Mouse (Mus musculus) adrenal gland, postnatal 4 days (tissue): ENCODE measurements around the gene Asrgl1. TPM values are rescaled to one million over a fixed set of nuclear protein-coding genes. Genes with fewer than 3 reads are reported as not detected.
A peak's percentile ranks its signal among the peaks of the same experiment; 100 is the strongest.
"Not testable (repeated sequence)": the region's sequence is repeated elsewhere in the genome, so short reads cannot be mapped to it uniquely, and the experiment has no call there.

Experiments used
- DNase-seq, 2 experiments: peaks; one replicate each; pipeline ENCODE4 v3.0.0; 2021 to 2022; ENCODE audit warnings: low spot score in 2 of 2, mixed read lengths in 2 of 2
- total RNA-seq, 2 experiments: library from RNA; stranded (reverse); gene quantifications; 2 replicates each; pipeline ENCODE4 v1.2.3; 2021

Asrgl1 gene
- total RNA-seq, 2 experiments from 2014 or later: 23.7 to 25.1 TPM

DNA sequence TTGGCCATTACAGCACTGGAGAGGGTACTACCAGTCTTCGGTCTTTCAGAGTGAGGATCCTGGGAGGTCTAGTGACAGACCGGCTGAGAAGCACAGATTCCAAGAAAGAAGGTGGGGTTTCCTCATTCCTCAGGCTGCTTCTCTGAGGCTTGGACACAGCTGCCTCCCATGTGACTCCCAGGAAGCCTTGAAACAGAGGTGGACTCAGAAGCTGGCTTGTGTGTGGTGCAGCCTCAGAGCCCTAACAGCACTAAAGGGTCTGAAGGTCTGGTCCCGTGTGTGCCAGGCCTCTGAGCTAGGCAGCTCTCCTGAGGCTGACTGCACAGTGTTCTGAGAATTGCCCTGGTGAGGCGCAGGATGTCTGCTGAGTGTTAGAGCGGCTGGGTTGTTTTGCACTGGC lies 29.3 kb downstream of the Asrgl1 start:
- DNase-seq: no peak

- no peak for DNase-seq
Observed at GRCm38 (mm10) chr19:9105101-9105685, 30.2 kb downstream of the Asrgl1 start.

- no peak for DNase-seq
Observed at GRCm38 (mm10) chr19:9103986-9104385, 31.4 kb downstream of the Asrgl1 start.

DNA sequence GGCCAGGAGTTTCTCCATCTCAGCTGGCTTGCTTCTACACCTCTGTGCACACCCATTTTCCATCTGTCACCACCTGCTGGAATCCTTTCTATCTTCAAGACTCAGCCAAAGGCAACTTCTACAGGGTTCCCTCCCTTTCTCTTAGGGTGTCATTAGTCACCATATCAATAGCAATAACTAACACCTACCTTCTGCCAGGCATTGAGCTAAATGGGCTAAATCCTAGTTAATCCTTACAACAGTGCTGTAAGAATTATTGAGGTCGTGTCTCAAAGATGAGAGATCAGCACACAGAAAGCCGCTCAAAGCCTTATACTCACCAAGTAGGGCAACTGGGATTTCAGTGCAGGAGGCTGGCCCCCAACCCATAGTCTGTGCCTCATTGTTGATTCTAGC lies 34.4 kb downstream of the Asrgl1 start:
- no peak for DNase-seq

- no peak for DNase-seq
Observed at GRCm38 (mm10) chr19:9100297-9101061, 35.0 kb downstream of the Asrgl1 start.

DNA sequence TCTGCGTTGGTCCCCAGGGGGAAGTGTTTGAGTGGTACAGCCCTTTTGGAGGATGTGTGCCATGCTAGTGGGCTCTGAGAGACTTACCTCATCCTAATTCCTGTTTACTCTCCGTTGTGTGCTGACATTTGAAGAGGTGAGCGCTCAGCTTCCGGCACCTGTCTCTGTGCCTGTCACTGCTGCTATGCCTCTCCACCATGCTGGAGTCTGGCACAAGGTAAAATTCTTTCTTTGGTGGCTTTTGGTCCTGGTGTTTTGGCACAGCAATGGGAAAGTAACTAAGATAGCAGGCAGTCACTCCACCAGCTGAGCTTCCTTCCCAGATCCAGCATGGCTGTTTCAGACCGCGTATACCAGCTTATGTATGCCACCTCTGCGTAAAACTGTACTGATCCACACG lies 35.7 kb downstream of the Asrgl1 start:
- DNase-seq: no peak

DNA sequence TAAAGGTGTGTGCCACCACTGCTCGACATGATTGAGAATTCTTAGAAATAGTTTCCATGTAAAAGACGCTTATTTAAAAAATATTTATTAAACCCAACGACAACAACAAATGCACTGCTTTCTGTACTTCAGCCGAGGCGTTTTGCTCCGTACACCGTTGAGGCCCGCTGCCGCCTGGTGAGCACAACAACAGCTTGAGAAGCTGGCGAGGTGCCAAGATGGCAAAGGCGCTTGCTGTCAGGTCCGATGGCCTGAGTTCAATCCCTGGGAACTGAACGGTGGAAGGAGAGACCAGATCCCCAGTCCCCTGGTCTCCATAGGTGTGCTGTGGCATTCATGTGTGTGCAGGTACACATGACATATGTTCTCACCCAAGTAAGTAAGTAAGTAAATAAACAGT lies 38.0 kb downstream of the Asrgl1 start:
- no peak for DNase-seq

DNA sequence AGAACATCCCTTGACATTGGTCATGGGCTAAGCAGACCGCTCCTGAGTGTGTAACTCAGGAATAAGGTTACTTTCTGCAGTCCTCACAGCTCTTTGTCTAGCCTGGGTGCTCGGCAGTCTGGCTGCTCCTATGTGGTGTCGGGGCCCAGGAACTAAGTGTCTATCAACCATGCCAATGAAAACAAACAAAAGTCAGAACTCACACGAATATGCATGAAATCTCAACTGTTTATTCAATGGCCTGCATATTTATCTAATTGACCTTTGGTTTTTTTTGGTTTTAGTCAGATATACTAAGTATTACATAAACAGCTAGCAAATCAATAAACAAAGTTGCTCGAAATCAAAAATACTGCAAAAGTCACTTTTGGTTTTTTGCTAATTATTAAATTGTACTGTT lies 40.3 kb downstream of the Asrgl1 start:
- no peak for DNase-seq

- DNase-seq: no peak
Observed at GRCm38 (mm10) chr19:9090709-9091108, 44.7 kb downstream of the Asrgl1 start.

DNA sequence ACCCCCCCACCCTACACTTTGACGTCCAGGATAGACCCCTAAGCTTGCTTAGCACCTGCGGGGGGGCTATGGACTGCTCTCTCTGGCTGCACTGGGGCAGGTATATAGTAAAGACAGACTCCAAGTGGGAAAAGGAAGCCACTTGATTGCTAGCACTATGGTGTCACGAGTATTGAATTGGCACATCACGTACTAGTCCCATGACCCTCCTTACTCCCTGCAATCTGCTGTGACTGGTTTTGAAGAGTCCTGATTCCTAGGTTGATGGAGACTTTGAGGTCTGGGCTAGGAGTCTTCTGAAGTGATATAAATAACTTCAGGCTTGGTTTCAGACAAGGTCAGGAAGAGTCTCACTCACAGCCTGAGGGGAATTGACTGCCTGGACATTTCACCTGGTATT lies 45.2 kb downstream of the Asrgl1 start:
- no peak for DNase-seq

DNA sequence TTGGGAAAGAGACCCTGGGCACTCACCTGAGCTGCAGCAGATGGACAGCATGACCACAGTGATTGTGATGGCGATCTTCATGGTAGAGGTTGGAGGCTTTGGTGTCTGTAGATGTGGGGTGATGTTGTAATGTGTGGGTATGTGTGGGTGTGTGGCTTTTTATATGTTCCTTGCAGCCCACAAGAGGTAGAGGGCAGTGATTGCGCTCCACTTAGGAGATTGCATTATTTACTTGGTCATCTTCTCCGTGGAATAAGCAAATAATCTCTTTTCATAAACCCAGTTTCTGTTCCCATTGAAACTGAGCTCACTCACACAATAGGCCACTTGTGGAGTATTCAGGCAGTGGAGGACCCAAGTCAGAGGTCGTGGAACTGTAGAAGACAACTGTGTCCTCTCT lies 47.6 kb downstream of the Asrgl1 start, which contains the start of gene Scgb1a1:
Scgb1a1 (minus strand) TSS at position 138 of the 400 bp plus-strand sequence.
- DNase-seq: no peak

DNA sequence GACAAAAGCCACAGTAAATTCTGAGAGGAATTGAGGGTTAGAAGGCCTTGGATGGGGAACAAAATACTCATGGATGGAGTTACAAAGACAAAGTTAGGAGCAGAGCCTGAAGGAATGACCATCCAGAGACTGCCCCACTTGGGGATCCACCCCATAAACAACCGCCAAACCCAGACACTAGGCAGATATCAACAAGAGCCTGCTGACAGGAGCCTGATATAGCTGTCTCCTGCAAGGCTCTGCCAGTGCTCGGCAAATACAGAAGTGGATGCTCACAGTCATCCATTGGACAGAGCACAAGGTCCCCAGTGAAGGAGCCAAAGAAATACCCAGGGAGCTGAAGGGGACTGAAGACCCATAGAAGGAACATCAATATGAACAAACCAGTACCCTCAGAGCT lies 51.5 kb downstream of the Asrgl1 start:
- not testable (repeated sequence) for DNase-seq

GRCm38 (mm10) chr19:9083010-9083355 lies 52.5 kb downstream of the Asrgl1 start:
- no peak for DNase-seq

DNA sequence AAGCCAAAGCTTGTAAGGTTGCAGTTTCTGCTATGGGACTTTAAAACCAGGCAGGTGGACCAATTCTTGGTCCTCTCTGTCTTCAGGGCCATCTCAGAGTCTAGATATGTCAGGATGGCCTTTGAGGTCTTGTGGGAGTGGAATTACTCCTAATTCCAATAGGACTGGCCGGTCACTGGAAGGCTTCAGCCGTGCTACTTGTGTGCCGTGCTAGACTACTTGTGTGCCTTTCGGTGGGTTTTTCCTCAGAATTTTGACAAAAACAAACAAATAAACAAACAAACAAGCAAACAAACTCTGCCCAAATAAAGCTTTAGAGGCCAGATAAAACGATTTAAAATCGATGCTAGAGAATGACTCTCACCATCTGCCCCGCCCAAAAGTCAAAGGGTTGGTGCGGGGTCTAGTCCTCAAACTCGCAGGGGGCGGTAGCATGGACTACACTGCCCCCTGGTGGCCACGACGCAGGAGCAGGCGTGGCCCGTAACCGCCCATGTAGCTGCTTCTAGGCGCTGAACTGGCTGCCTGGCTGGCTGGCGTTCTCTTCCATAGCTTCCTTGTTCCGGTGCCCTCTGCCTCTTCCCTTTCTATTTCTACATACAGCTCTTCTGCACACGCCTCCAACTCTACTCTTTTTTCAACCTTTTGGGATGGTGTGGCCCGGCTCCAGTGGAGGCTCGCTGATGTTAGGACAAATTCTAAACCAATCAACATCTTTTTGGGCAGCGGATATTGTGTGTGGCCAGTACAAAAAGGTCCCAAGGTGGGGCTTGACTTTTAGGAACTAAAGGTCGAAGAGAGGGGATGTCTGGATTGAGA lies 53.0 kb downstream of the Asrgl1 start:
- peak; percentile 61 to 67 for DNase-seq

DNA sequence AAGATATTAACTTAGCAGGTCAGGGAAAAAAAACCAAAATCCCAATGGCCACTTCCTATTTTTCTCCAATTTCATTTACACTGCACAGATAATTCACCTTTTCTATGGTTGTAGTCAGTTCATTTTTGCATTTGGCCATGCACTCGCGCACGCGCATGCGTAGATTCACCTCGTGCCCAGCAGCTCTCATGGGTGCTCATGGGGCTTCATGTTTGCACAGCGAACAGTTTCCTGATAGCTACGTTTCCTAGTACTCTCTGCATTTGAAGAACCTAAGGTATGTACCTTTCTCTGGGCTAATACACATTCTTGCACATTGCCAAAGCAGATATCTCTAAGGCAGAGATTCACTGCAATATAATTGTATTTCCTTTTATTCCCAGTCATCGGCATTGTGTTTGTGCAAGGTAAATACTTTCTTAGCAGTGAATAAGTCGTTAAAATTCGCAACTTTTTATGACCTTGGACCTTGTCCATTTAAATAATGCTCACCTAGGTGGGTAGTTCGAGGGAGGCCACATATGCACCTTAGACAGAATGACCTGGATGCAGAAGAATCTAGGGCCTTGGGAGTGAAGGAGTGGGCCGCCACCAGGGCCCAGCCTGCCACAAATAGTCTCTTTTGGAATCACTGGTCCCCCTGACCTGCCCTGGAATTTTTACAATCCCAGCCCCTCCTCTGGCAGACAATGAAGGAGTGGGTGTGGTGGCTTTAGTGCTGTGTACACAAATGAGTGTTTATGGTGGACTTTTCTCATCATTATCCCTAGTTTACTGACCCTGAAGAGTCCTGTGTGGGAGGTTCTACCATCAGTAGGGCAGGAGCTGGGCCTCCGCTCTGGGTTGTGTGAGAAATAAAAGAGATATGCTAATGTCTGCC lies 53.9 kb downstream of the Asrgl1 start:
- DNase-seq: no peak

- DNase-seq: no peak
Observed at GRCm38 (mm10) chr19:9079916-9080315, 55.5 kb downstream of the Asrgl1 start.

GRCm38 (mm10) chr19:9076982-9077660 lies 58.3 kb downstream of the Asrgl1 start:
- DNase-seq: no peak

GRCm38 (mm10) chr19:9076035-9076434 lies 59.4 kb downstream of the Asrgl1 start:
- DNase-seq: no peak

DNA sequence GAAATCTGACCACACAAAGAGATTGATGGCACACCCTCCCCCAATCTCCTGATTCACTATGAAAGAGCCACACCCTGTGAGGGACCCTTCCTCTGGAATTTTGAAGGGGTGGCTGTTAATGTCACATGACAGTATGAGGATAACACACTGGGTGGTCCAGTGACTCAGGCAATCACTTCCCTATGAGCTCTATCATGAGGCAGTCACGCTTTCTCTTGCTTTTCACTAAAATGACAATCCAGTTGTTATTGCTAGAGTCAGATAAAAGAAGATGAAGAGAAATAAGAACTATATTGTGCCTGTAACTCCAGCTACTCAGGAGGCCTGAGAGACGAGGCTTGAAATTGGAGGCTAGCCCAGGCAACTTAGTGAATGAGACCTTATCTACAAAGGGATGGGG lies 59.9 kb downstream of the Asrgl1 start:
- DNase-seq: no peak

- DNase-seq: no peak
Observed at GRCm38 (mm10) chr19:9074424-9074823, 61.0 kb downstream of the Asrgl1 start.
